Mouse (Mus musculus): ENCODE results near the gene Lhfpl3. TPM values are rescaled to one million over a fixed set of nuclear protein-coding genes. Genes with fewer than 3 reads are reported as not detected.

The Lhfpl3 gene
- polyA plus RNA-seq, 1 experiment: 0.49 TPM

DNA sequence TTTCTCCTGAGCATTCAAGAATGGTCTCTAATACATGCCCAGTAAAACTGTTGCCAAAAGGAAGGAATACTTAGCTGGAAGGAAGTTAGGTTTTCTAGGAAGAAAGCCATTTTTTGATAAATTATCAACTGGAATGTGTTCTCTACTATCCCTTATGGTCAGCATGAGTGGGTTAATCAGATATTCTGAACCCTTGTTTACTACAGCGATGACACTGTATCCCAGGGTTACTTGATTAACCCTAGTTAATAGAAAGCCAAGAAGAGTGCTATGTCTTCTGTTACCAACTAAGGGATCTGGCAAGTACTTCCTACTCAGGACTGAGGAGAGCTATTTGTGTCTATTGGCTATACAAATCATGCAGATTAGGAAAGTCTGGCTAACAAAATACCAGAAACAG lies 349.0 kb downstream of the Lhfpl3 start:
- H3K27ac ChIP-seq (ENCODE audit: insufficient read depth, low read length): no peak overlapping the region
- no peak for TF ChIP-seq POLR2A (IDR thresholded peaks at IDR 0.05; ENCODE audit: low read depth, low read length)
- no peaks in the 10 kb centered on the region for H3K4me1 ChIP-seq (ENCODE audit: control insufficient read depth, insufficient read depth, low read length)
- no peak overlapping the region for H3K4me3 ChIP-seq (ENCODE audit: insufficient read depth, low read length)

DNA sequence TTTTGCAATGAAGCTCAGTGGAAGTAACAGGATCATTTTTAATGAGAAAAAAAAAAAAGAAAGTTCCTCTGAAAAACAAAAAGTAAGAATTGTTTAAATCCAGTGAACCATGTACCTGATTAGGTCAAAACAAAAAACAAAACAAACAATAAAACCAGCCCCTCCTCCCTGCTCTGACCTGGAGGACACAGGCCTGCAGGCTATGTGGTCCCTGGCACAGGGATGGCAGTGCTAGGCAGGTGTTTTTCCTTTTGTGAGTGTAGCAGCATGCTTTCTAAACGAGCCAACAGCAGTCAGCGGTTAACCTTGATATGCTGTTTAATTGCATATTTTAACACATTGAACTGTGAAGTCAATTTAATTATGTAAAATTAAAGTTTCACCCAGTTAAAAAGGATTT lies 360.7 kb downstream of the Lhfpl3 start:
- TF ChIP-seq POLR2A (IDR thresholded peaks at IDR 0.05; ENCODE audit: low read depth, low read length) (no peak), CTCF (IDR thresholded peaks at IDR 0.05; ENCODE audit: borderline replicate concordance, insufficient read depth, low read length) (no peak)
- H3K27ac ChIP-seq (ENCODE audit: insufficient read depth, low read length): no peak overlapping the region

DNA sequence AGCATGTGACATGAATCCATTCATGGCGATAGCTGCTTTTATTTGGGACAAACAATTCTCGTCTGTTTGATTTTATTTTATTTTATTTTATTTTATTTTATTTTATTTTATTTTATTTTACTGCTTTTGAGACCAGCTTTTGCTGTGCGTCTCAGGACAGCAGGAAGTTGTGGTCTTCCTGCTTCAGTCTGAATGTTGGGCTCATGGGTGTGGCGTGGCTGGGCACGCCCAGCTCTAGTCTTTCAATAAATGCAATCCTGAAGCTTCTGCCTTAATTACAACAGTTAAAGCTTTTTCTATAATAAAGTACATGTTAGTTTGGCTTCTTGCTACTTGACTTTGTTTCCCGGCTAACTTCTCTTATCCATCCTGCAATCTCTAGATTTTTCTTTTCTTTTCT lies 365.4 kb downstream of the Lhfpl3 start:
- Histone ChIP-seq H3K27ac (ENCODE audit: insufficient read depth, low read length) (no peak overlapping the region), H3K4me1 (ENCODE audit: control insufficient read depth, insufficient read depth, low read length) (no peaks in the 10 kb centered on the region), H3K4me3 (ENCODE audit: insufficient read depth, low read length) (no peak overlapping the region)
- TF ChIP-seq CTCF (IDR thresholded peaks at IDR 0.05; ENCODE audit: borderline replicate concordance, insufficient read depth, low read length) (no peak), POLR2A (IDR thresholded peaks at IDR 0.05; ENCODE audit: low read depth, low read length) (no peak)

More for the DNA sequence above, 360.7 kb downstream of the Lhfpl3 start:
- no peak overlapping the region for H3K4me3 ChIP-seq (ENCODE audit: insufficient read depth, low read length)
- H3K4me1 ChIP-seq (ENCODE audit: control insufficient read depth, insufficient read depth, low read length): no peaks in the 10 kb centered on the region

DNA sequence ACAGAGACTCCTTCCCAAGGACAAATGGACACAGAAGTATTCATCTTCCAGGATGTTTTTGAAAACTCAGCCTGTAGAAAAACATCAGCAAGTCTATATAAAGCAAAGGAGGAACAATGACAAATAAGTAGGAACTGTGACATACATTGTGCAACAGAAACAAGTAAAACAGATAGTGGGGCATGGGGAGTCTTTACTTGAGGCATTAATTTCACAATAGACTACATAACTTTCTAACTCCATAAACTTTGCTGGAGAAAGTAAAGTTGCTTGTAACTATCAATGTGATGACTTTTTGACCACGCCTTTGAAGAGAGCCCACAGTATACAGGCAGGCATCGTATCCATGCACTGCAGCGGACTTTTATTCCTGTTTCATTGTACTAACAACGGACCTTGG lies 368.4 kb downstream of the Lhfpl3 start:
- Histone ChIP-seq H3K4me1 (ENCODE audit: control insufficient read depth, insufficient read depth, low read length) (no peaks in the 10 kb centered on the region), H3K4me3 (ENCODE audit: insufficient read depth, low read length) (no peak overlapping the region), H3K27ac (ENCODE audit: insufficient read depth, low read length) (no peak overlapping the region)
- TF ChIP-seq CTCF (IDR thresholded peaks at IDR 0.05; ENCODE audit: borderline replicate concordance, insufficient read depth, low read length) (no peak), POLR2A (IDR thresholded peaks at IDR 0.05; ENCODE audit: low read depth, low read length) (no peak)

DNA sequence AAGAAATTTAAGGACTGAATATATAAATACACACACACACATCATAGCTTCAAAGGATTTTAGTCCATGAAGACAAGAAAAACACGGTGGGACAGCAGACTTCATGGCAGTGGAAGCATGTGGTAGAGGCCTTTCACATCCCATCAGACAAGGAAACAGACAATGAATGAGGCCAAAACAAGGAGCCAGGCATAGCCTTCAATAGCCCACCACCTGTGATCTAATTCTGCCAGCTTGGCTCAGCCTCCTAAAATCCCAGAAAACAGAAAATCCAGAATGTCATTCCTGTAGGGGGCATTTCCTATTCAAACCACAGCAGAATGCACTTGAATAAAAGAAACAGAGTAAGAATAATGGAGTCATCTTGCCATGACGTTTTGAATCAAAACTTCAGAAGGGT lies 381.0 kb downstream of the Lhfpl3 start:
- H3K4me3 ChIP-seq (ENCODE audit: insufficient read depth, low read length): no peak overlapping the region

DNA sequence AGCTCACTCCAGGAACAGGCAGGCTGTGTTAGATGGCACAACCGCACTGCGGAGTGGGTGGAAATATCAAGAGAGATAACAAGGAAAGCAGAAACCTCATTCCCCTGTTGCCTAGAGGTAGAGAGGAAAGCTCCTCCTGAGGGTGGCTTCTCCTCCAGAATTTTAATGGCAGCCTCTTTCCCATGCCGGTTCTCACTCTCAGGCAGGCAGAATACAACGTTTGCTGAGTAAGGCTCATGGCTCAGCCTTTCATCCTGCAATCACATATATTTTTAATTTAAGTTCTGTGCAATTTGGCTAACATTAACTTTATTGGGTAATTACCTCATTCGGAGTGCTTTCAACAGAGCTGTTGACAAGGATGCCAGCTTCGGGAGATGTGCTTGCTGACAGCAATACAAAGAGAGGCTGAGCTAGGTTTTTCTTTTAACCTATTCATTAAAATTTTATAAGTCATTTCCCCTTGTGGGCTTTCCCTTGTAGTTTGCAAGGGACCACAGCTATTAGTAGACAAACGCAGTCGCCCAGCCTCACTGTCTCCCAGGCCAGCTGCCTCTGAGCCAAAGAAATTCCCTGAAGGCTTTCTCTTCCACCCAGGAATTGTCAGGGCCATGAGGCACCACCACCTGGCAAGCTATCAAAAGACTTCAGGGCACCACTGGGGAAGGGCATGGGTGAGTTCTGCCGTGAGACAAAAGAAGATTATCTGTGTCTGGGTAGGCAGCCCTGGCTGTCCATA lies 394.5 kb downstream of the Lhfpl3 start:
- Histone ChIP-seq H3K4me3 (ENCODE audit: insufficient read depth, low read length) (no peak overlapping the region), H3K4me1 (ENCODE audit: control insufficient read depth, insufficient read depth, low read length) (no peaks in the 10 kb centered on the region), H3K27ac (ENCODE audit: insufficient read depth, low read length) (no peak overlapping the region)
- TF ChIP-seq CTCF (IDR thresholded peaks at IDR 0.05; ENCODE audit: borderline replicate concordance, insufficient read depth, low read length) (no peak), POLR2A (IDR thresholded peaks at IDR 0.05; ENCODE audit: low read depth, low read length) (no peak)

More for the DNA sequence above, 381.0 kb downstream of the Lhfpl3 start:
- TF ChIP-seq CTCF (IDR thresholded peaks at IDR 0.05; ENCODE audit: borderline replicate concordance, insufficient read depth, low read length) (no peak), POLR2A (IDR thresholded peaks at IDR 0.05; ENCODE audit: low read depth, low read length) (no peak)
- Histone ChIP-seq H3K27ac (ENCODE audit: insufficient read depth, low read length) (no peak overlapping the region), H3K4me1 (ENCODE audit: control insufficient read depth, insufficient read depth, low read length) (no peaks in the 10 kb centered on the region)

DNA sequence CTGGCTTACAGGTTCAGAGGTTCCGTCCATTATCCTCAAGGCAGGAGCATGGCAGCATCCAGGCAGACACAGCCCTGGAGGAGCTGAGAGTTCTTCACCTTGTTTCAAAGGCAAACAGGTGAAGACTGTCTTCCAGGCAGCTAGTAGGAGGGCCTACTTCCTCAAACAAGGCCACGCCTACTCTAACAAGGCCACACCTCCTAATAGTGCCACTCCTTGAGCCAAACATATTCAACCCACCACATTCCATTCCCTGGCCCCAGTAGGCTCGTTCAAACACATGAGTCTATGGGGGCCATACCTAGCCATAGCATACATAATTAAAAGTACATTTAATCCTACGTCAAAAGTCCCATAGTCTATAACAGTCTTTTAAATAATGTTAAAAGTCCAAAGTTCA lies 407.4 kb downstream of the Lhfpl3 start:
- no peak for TF ChIP-seq POLR2A (IDR thresholded peaks at IDR 0.05; ENCODE audit: low read depth, low read length)
- TF ChIP-seq CTCF (IDR thresholded peaks at IDR 0.05; ENCODE audit: borderline replicate concordance, insufficient read depth, low read length): no peak
- no peaks in the 10 kb centered on the region for H3K4me1 ChIP-seq (ENCODE audit: control insufficient read depth, insufficient read depth, low read length)
- no peak overlapping the region for H3K4me3 ChIP-seq (ENCODE audit: insufficient read depth, low read length)
- no peak overlapping the region for H3K27ac ChIP-seq (ENCODE audit: insufficient read depth, low read length)

DNA sequence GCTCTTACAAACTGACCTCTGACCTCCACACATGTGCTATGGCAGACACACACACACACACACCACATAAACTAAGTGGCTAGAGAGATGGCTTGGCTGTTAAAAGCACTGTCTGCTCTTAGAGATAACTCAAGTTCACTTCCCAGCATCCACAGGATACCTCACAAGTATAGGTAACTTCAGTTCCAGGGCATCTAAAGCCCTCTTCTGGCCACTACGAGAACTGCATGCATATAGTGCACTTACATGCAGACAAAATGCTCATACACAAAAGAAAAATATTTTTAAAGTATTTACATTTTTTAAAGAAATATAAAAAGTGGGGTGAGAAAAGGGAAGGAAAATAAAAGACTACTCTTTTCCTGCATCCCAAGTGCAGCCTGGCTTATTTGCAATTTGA lies 408.6 kb downstream of the Lhfpl3 start:
- Histone ChIP-seq H3K4me3 (ENCODE audit: insufficient read depth, low read length) (no peak overlapping the region), H3K4me1 (ENCODE audit: control insufficient read depth, insufficient read depth, low read length) (no peaks in the 10 kb centered on the region), H3K27ac (ENCODE audit: insufficient read depth, low read length) (no peak overlapping the region)
- no peak for TF ChIP-seq POLR2A (IDR thresholded peaks at IDR 0.05; ENCODE audit: low read depth, low read length)
- no peak for TF ChIP-seq CTCF (IDR thresholded peaks at IDR 0.05; ENCODE audit: borderline replicate concordance, insufficient read depth, low read length)

DNA sequence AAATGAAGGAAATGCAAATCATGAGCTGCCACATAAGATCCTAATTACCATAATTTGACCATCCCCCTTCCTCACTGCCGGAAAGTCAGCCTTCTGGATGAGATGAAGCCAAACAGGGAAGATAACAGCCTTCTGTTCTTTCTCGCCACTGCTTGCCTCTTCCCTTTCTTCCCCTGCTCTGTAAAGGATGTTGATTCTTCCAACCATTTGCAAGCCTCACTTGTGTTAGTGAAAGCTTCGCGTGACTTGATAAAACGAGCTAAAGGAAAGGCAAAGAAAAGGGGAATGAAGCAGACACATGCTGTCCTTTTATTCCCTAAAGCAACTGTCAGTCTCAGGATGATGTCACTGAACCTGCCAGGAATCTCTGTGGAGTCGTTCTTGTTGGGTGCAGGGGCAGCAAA lies 420.1 kb downstream of the Lhfpl3 start:
- no peak overlapping the region for H3K27ac ChIP-seq (ENCODE audit: insufficient read depth, low read length)
- H3K4me1 ChIP-seq (ENCODE audit: control insufficient read depth, insufficient read depth, low read length): no peaks in the 10 kb centered on the region
- TF ChIP-seq POLR2A (IDR thresholded peaks at IDR 0.05; ENCODE audit: low read depth, low read length): no peak
- no peak for TF ChIP-seq CTCF (IDR thresholded peaks at IDR 0.05; ENCODE audit: borderline replicate concordance, insufficient read depth, low read length)
- H3K4me3 ChIP-seq (ENCODE audit: insufficient read depth, low read length): no peak overlapping the region

DNA sequence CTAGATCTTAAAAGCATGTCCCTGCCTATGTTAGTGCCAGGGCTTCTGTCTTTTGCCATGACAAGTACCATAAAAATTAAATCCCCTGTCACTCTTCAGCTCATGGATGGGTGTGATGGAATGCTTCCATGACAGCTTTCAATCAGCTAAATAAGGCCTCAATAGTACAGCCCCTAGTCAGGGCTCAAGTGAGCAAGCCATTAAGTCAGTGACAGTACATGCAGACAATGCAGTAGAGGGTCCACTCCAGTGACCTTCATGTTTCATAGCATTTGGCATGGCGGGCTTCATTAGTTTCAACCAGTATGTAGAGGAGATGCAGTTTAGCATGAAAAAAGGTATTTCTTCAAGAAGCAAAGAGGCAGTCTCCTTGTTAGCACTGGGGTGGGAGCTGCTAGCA lies 420.8 kb downstream of the Lhfpl3 start:
- Histone ChIP-seq H3K4me3 (ENCODE audit: insufficient read depth, low read length) (no peak overlapping the region), H3K4me1 (ENCODE audit: control insufficient read depth, insufficient read depth, low read length) (no peaks in the 10 kb centered on the region), H3K27ac (ENCODE audit: insufficient read depth, low read length) (no peak overlapping the region)
- TF ChIP-seq POLR2A (IDR thresholded peaks at IDR 0.05; ENCODE audit: low read depth, low read length) (no peak), CTCF (IDR thresholded peaks at IDR 0.05; ENCODE audit: borderline replicate concordance, insufficient read depth, low read length) (no peak)

Measured in embryonic fibroblast, embryonic 13.5 days (primary cell).